Mouse (Mus musculus) stomach, postnatal 0 days (tissue): ENCODE results near the gene Tssc4.

Experiments
- CTCF ChIP-seq: IDR thresholded peaks from 2 replicates; pipeline ENCODE4 v1.5.1; 2016; ENCODE audit warnings: antibody characterized with exemption, low read depth, mild to moderate bottlenecking, moderate library complexity
- EP300 ChIP-seq: optimal IDR thresholded peaks from 2 replicates; pipeline ENCODE3; 2016; ENCODE audit warnings: antibody characterized with exemption

DNA sequence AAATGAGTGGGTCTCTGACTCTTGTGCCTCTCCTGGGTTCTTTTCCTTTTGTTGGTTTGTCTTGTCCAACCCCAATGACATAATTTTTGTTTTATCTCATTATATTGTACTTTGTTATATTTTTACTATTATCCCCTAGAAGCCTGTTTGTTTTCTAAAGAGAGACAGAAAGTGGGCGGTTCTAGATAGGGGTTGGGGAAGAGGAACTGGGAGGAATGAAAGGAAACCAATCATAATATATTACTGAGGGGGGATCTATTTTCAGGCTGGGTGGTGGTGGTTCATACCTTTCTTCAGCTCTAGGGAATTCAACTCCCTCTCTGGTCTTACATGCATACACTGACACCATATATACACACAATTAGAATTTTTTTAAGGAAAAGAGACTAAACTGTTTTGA is 44.8 kb upstream of the Tssc4 start:
- no peak for TF ChIP-seq CTCF
- no peak for TF ChIP-seq EP300
